Mouse (Mus musculus): Measurements from ENCODE around the gene Nipa1.

- TF ChIP-seq CTCF (IDR thresholded peaks at IDR 0.05; ENCODE audit: insufficient read depth, low read length) (no peak), POLR2A (IDR thresholded peaks at IDR 0.05; ENCODE audit: borderline replicate concordance, extremely low read depth, low read depth, low read length) (no peak)
Measured at GRCm38 (mm10) chr7:56018446-56018971, 1.2 kb downstream of the Nipa1 start.

Data from lung, adult 2 months (tissue).